Mouse (Mus musculus): ENCODE data around the gene Krt6b.
"Not testable (repeated sequence)": the region's sequence is repeated elsewhere in the genome, so short reads cannot be mapped to it uniquely, and the experiment has no call there.

Gene Krt6b

DNA sequence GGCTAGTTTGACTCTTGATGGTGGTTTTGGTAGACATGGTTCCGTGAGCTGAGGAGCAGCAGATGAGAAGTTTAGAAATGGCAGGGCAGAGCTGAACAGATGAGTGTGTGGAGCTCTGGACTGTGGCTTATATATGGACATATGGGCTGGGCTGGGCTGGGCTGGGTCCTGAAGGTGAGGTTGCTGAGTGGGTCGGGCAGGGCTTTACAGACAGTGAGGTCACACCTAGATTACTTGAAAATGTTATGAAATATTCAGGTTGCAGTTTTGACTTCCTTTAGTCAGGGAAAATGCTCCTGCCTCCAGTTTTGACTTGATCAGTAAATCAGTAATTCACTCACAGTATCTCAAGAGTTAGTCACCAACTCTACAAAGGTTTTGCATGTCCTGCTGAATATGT lies at the start of gene Krt6b:
Krt6b (minus strand) TSS at position 101 of the 400 bp plus-strand sequence.
- DNase-seq = no peak

DNA sequence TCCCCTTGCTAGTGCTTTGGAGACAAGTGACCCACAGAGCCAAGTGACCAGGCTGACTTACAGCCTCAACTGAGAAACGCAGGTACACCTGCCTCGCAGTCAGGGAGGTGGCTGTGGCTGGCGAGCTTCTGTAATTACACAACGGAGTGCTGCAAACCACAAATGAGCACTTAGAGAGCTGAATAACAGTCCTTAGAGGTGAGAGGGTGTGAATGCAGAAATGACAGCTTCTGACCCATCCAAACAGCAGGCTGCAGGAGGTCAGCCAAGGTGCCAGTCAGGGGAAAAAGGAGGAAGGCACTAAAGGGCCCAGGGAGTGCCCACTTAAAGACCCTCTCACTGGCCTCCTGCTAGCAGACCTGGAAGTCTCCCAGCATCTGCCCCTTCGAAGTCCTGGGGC lies 44.6 kb upstream of the Krt6b start:
- DNase-seq = no peak

DNA sequence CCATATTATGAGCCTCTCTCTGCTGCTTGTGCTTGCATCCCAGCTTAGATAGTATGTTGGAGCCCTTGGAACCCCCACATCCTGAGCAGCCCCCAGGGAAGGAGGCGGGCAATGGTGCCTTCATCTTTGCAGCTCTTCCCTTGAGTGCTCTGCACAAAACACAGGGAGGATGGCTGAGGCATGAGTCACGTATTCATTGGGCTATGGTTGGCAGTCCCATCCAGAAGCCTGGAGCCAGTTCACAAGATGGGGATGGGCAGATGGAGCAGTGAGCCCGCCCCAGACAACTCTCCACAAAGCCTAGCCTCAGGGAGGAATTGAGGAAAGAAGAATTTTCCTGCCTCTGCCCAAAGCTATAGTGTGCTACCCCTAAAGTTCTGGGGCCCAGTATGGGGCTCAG lies 35.7 kb upstream of the Krt6b start:
- DNase-seq = no peak

DNA sequence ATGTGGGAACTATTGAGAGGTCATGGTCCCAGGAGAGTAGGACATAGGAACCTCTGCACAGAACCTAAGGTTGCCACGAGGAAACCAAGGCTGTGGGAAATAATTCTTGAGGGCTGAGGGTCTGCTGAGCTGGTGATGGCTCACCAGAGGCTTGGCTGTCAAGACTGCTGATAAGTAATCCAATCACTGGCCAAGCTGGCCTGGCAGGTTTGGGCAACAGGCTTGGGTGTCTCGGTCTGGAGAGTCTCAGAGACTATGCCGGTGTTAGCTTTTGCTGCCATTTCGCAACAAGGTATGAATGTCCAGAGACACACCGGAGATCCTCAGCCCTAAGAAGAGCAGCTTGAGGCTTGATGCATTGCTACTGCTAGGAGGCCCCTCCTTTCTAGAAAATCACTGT lies 34.3 kb upstream of the Krt6b start:
- DNase-seq = no peak

DNA sequence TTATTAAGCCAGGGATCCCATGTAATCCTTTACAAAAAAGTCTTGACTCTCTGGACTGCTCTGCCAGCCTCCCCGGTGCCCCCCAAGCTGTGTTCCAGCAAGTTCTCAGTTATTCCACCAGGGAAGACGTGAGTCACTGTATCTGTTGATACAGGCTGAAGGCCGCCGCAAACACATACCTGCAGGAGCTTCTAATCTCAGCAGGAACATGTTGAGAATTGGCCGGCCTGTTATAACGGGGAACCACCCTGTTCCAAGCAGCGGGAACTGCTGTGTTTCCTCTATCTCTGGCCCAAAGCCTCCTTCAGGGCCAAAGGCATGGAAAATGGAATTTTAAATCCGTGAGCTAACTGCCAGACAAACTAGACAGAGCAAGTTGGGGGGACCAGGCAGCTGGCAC lies 33.6 kb upstream of the Krt6b start:
- DNase-seq = no peak

DNA sequence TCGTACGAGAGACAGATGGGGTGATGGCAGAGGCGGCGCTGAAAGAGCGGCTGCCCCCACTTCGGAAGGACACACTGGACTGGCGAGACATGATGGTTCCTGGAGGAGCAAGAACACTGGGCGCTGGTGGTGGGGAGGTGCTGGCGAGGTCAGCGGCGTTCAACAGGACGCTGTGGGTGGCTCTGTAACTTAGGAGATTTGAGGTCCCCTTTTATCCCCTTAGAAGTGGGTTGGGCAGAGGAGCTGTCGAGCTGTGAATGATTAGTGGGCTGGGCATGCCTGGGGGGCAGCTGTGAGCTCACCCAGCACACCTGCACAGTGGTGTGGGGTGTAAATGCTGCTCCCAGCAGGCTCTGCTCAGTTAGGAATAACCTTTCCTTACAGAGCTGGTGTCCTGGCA lies 32.6 kb upstream of the Krt6b start, which contains the start of gene Krt5:
Krt5 (minus strand) TSS at position 179 of the 400 bp plus-strand sequence.
- DNase-seq = no peak

DNA sequence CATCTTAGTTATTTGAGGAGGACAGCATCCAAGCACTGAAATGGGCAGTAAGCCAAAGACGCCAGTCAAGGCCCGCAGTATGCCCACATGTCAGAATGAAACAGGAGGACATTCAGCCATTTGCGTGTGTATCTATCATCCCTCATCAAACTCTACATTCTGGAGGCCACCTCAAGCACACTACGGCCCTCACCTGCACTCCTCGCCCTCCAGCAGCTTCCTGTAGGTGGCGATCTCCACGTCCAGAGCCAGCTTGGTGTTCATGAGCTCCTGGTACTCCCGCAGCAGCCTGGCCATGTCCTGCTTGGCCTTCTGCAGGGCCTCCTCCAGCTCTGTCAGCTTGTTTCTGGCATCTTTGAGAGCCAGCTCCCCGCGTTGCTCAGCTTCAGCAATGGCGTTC lies 28.6 kb upstream of the Krt6b start:
- peak; percentile 8 for DNase-seq

DNA sequence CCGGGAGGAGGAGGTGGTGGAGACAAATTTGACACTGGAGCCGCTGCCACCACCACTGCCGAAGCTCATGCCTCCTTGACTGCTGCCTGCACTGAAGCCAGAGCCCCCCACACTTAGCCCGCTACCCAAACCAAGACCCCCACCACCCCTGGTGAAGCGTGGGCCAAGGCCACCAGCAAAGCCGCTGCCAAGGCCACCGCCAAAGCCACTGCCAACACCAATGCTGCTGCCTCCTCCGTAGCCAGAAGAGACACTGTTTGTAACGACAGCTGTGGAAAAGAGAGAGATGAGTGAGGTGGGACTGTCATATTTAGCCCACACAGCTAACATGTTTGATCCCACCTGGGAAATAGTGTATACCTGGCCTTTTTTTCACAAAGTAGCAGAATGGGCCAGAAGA lies 27.4 kb upstream of the Krt6b start:
- no peak for DNase-seq

DNA sequence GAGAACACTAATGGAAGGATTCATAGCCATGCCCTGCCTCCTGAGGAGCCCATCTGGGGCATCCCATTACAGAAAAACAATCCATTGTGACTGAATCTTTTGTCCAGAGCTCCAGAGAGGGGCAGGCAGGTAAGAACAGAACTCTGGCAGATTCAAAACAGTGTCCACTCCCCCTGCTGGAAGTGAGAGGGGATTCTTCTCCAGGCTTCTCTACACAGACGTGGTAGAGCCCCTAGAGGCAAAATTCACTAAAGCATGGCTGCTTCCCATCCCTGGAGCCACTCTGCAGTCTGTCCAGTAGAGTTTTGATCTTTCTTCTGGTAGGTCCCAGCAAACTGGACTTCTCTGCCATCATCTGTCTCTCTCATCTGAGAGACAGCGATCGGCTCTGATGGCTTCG lies 24.0 kb upstream of the Krt6b start:
- peak; percentile 29 for DNase-seq

DNA sequence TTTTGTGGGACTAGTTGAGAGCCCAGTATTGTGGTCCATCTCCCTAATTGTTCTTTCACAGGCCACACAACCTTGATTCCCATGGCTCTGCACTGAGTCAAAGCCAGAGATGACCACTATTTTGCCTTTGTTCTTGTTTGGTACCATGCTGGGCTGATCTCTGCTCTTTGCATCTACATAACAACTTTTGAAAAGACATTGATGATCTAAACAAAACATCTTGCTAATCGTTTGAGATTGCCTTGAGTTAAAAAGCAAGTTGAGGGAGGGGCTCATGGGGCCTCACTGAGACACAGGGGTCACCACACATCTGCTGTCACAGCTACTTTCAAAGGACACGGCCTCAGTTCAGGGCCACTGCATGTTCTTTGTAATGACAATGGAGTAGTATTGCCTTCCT lies 22.3 kb upstream of the Krt6b start:
- no peak for DNase-seq

DNA sequence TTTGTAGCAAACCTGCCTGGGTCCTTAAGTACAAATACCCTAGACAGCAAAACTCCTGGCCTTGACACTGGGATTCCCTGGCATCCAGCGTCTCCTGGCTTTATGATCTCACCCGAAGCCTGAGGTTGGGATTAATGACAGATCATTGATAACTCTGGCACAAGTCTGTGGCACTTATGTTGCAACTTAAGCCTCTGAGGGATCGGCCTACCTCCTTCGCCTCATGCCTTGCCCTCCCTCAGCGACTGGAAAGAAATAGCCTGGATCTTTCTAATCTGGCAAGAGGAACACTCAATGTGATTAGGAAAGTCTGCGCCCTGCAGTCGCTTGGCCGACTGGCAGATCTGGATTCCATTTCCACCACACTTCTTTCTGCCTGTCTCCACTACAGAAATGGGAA lies 19.8 kb upstream of the Krt6b start:
- DNase-seq = no peak

DNA sequence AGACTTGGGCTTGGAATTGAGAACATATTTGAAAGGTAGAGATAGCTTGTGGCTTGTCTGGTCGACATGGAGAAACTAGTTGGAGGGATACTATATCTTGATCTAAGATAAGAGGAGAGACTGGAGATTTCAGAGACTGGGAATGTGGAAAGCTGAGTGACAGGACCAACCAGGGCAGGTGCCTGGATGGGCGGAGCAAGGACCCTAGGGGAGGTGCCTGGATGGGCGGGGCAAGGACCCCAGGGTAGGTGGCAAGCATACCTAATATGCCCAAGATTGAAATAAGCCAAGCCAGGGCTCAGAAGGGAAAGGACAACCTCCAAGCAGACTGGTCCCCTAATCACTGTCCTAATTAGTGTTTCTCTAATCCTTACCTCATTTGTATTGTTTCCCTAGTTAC lies 19.1 kb upstream of the Krt6b start:
- DNase-seq = no peak

DNA sequence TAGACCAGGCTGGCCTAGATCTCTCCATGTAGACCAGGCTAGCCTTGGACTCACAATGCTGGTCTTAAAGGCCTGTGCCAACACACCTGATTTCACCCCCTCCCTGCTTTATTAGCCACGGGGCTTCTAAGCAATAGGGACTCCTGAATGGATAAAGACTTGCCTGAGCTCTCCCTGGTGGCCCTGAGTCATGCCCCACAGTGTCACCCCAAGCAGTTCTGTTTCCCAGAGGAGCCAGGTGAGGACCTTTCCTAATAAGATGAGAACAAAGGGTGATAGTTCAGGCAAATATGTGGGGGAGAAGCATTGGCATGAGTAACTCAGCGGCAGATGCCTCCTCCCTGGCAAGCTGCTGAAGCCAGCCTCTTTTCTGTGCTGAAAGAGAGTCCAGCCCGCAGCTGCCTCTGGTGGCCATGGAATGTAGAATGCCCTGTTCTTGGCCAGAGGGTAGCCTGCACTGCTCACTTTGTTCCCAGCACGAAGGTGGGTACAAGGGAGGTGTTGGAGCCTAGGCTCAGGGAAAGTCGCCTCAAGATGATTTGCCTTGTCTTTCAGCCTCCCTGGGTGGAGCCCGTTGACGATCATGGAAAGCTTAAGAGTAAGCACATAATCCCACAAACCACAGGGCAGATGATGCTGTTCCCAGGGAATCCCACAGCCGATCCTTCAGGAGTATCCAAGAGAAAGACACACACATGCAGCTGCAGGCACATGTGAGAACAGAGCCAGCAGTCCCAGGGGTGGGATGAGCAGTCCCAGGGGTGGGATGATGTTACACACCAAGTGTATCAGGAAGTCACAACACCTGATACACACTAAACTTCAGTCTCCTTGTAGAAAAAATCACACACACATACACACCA lies 17.5 kb upstream of the Krt6b start:
- no peak for DNase-seq

DNA sequence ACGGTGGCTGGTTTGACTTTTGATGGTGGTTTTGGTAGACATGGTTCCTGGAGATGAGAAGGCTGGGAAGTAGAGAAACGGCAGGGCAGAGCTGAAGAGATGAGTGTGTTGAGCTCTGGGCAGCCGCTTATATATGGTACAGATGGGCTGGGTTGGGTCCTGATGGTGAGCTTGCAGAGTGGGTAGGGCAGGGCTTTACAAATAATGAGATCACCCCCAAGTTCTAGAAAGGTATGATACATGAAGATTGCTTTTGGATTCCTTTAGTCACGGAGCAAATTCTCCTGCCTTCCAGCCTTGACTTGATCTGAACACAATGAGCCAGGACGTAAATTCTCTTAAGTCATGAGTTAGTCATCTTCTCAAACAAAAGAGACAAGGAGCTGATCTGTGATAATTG lies 14.1 kb upstream of the Krt6b start, which contains the start of gene Krt6a:
Krt6a (minus strand) TSS at position 101 of the 400 bp plus-strand sequence.
- no peak for DNase-seq

DNA sequence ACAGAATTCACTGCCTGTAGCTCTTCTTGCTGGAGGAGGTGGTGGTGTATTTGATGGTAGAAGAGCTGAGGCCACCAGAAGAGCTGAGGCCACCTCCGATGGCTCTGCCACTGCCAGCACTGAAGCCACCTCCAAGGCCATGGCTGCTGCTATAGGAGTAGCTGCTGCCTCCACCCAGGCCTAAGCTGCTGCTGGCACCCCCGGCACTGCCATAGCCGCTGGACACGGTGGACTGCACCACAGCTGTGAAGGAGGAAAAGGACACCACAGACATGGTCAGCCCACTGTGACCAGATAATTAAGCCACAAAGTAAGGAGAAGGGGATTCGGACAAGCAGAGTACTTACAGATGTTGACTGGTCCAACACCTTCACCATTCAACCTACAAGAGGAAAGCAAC lies 10.4 kb upstream of the Krt6b start:
- DNase-seq = not testable (repeated sequence)

DNA sequence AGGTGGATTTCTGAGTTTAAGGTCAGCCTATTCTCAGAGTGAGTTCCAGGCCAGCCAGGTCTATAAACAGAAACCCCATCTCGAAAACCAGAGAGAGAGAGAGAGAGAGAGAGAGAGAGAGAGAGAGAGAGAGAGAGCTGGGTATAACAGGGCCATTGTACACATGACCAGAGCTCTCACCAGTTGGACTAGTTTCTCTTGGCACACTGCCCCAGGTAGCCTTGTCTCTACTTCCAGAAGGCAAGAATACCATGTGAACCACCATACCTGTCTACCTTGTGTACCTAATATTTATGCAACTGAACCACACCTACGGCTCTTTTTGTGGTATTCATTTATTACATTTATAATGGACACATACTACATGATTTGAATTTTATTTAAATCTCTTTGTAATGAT lies 8.1 kb upstream of the Krt6b start:
- DNase-seq = no peak

DNA sequence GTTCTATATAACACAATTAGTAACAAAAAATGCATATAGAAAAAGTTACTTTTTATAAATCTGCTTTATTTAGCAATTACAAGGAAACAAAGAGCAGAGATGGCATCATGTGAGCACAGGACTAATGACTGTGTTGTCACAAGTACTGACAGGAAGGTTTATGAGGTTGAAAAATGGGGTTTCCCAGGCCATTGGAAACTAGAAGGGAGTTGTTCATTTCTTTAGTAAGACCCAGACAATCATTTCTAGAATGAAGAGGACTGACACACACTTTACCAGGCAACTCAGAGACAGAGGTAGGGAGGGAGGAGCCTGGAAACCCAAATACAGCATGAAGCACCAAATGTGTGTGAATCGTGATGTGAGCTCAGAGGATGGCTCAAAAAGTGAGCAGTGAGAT lies 4.1 kb downstream of the Krt6b start:
- no peak for DNase-seq

DNA sequence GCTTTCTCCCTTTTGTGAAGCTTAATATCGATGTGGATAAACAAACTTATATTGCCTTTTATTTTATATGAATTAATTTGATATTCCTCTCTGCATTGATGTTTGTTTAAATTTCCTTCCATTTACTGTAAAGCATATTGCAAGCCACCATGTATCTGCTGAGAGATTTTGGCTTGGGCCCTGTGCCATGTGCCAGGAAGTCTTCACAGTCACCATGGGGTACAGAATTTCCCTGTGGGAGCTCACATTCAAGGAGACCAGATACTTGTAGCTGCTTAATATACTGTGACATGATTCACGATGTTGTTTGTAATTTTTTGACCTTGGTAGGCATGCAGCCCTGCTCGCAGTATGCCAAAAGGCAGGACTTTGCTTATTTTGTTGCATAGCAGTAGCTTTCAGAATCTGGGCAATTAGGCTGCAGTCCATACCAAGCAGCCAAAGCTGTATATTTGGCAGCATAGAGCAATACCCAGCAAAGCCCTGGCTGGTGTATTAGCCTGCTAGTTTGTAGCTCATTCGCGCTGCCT lies 27.3 kb downstream of the Krt6b start:
- no peak for DNase-seq

DNA sequence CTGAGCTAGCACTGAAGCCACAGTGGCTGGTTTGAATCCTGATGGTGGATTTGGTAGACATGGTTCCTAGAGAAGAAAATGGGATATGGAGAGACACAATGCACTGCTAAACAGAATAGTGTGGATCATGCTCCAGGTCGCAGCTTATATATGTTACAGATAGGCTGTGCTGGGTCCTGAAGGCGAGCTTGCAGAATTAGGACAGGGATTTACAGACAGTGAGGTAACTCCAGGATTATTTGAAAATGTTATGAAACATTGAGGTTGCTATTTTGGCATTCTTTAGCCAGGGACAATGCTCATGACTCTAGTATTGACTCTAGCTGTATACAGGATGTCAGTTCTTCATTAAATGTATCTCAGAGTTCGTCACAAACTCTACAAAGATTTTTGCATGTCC lies 32.8 kb downstream of the Krt6b start, which contains the start of gene Gm5478:
Gm5478 (minus strand) TSS at position 101 of the 400 bp plus-strand sequence.
- DNase-seq = no peak

DNA sequence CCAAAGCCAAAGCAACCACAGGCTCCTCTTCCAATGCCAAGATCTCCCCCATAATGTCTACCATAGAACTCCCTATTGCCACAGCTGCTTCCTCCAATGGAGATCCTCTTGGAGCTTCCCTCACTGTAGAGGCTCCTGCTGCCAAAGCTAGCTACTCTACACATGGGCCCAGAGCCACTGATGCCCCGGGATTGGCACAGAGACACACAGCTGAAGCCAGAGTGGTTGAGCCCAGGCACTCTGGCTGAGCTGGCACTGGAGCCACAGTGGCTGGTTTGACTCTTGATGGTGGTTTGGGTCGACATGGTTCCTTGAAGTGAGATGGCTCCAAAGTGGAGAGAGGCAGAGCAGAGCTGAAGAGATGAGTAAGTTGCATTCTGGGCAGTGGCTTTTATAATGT lies 52.2 kb downstream of the Krt6b start, which contains the start of gene Gm5414:
Gm5414 (minus strand) TSS at position 305 of the 400 bp plus-strand sequence.
- no peak for DNase-seq

Data from lung, postnatal 10 days (tissue).